Mouse (Mus musculus) liver, embryonic 13.5 days (tissue): ENCODE data around the gene Rad54l. TPM values are rescaled to one million over a fixed set of nuclear protein-coding genes. Genes with fewer than 3 reads are reported as not detected.

ENCODE experiments used
- ATAC-seq: fragments of 200-750 bp; cut with Nextera tagmentation; 2 replicates; pipeline ENCODE4 v1.8.0; 2017; ENCODE audit warnings: low read depth, mild to moderate bottlenecking, moderate number of reproducible peaks, moderate library complexity
- DNase-seq: peaks from one replicate; pipeline ENCODE4 v3.0.0; 2022
- H3K27ac ChIP-seq: fragments of 300-500 bp; sonication (generic); 2 replicates; pipeline ENCODE4 v1.5.1; 2015; ENCODE audit warnings: moderate library complexity, mild to moderate bottlenecking, inconsistent platforms
- H3K27me3 ChIP-seq: fragments of 300-500 bp; sonication (generic); 2 replicates; pipeline ENCODE4 v1.6.1; 2015; ENCODE audit warnings: mild to moderate bottlenecking, inconsistent platforms
- H3K36me3 ChIP-seq: fragments of 300-500 bp; sonication (generic); 2 replicates; pipeline ENCODE4 v1.6.1; 2015; ENCODE audit warnings: mild to moderate bottlenecking, inconsistent platforms
- H3K4me1 ChIP-seq: fragments of 300-500 bp; sonication (generic); replicated peaks from 2 replicates; pipeline ENCODE4 v1.6.1; 2015; ENCODE audit warnings: inconsistent platforms
- H3K4me2 ChIP-seq: fragments of 300-500 bp; sonication (generic); 2 replicates; pipeline ENCODE4 v1.6.1; 2015; ENCODE audit warnings: inconsistent platforms, mild to moderate bottlenecking, moderate library complexity
- H3K4me3 ChIP-seq: fragments of 300-500 bp; sonication (generic); replicated peaks from 2 replicates; pipeline ENCODE4 v1.5.1; 2015; ENCODE audit warnings: mild to moderate bottlenecking, inconsistent platforms
- H3K9ac ChIP-seq: fragments of 300-500 bp; sonication (generic); 2 replicates; pipeline ENCODE4 v1.6.1; 2015; ENCODE audit warnings: mild to moderate bottlenecking, inconsistent platforms
- H3K9me3 ChIP-seq: fragments of 300-500 bp; sonication (generic); replicated peaks from 2 replicates; pipeline ENCODE4 v1.6.1; 2016; ENCODE audit warnings: inconsistent platforms
- WGBS: fragments of 180-500 bp; shearing (Covaris S2); methylation state at CpG from one replicate; pipeline ENCODE4 v1.1.7; 2015; ENCODE audit not compliant: insufficient replicate concordance; 5-methylcytosine and 5-hydroxymethylcytosine counted together
- polyA plus RNA-seq: library from polyadenylated mRNA; unstranded; fragments of >200 nt; fragmentation: Nextera tagmentation; extraction: Ambion mirVana; gene quantifications from 2 replicates; pipeline ENCODE4 v1.2.1, GENCODE M21; 2015

The Rad54l gene
- polyA plus RNA-seq, 1 experiment from 2014 or later: 33.8 TPM

DNA sequence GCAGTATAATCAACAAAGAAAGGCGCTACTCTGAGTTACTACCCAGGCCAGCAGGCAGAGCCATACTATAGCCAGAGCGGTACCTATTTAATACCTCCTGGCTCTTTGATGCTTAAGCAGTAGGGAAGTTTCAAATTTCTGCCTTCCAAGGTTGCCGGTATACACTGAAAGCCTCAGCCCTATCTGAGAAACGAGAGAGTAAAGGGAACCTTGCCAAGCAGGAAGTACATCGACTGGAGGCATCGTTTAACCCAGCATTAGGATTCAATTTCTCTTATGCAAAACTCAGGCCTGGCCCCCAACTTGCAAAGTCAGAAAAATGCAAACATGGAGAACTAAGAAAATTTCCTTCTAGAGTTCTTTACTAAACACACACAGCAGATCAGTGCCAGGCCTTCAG lies 53.4 kb downstream of the Rad54l start:
- H3K4me2 ChIP-seq: no peak overlapping the region
- H3K27ac ChIP-seq: no peak overlapping the region
- no peaks in the 10 kb centered on the region for H3K9me3 ChIP-seq
- no peak overlapping the region for H3K9ac ChIP-seq
- H3K27me3 ChIP-seq: no peaks in the 10 kb centered on the region
- peaks cover 22% of the 10 kb centered on the region for H3K4me1 ChIP-seq
- ATAC-seq: no peak
- H3K36me3 ChIP-seq: peaks cover 58% of the 10 kb centered on the region
- H3K4me3 ChIP-seq: no peak overlapping the region
- 79% methylated on average over 6 of the region's 6 CpGs for whole genome bisulfite sequencing
- no peak for DNase-seq

DNA sequence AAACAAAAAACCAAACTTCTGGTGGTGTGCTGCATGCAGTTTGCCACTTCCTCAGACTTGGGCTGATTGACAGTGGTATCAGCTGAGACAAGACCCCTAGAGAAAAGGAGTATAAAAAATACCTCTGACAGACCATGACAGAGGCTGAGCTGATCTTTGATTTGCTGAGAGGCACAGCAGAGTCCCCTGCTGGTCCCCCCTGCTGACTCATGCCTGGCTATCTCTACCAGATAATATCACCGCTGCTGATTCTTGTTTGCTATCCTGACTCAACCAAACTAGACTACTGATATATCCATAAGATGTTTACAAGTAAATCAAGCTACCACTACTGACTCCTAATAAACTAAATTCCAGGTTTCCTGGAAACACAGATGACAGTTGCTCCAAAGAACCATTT lies 59.6 kb downstream of the Rad54l start:
- H3K27ac ChIP-seq: no peak overlapping the region
- H3K4me2 ChIP-seq: no peak overlapping the region
- H3K9me3 ChIP-seq: no peaks in the 10 kb centered on the region
- peak; percentile 64 for ATAC-seq
- H3K27me3 ChIP-seq: no peaks in the 10 kb centered on the region
- WGBS: 10% methylated on average over 1 of the region's 1 CpGs
- no peak overlapping the region for H3K9ac ChIP-seq
- H3K36me3 ChIP-seq: peaks cover 34% of the 10 kb centered on the region
- DNase-seq: peak; percentile 15
- no peak overlapping the region for H3K4me3 ChIP-seq
- H3K4me1 ChIP-seq: peaks cover 11% of the 10 kb centered on the region

DNA sequence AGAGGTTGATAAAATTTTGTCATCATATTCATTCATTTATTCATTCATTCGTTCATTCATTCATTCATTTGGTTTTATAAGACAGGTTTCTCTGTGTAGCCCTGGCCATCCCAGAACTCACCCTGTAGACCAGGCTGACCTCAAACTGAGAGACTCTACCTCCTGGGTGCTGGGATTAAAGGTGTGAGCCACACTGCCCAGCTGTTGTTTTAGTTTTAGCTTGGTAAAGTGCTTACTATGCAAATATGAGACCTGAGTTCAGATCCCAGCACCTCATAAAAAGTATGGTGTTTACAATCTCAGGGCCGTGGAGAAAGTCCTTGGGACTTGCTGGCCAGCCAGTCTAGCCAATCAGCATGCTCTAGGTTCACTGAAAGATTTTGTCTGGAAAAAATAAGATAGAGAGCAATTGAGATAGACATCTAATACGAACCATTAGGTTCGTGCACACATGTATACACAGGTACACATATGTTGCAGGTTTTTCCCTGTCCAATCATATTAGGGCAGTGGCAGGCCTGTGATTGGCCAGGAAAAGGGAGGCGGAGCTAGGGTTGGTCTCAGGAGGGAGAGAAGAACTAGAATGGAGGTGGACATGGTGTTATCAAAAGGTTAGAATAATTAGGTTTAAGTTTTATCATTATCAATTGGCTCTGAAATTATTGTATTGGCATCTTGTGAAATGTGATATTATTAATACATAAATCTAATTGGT lies 64.3 kb downstream of the Rad54l start:
- H3K27me3 ChIP-seq: no peaks in the 10 kb centered on the region
- no peaks in the 10 kb centered on the region for H3K9me3 ChIP-seq
- 64% methylated on average over 5 of the region's 5 CpGs for WGBS
- no peaks in the 10 kb centered on the region for H3K36me3 ChIP-seq
- H3K9ac ChIP-seq: no peak overlapping the region
- ATAC-seq (no peak), DNase-seq (no peak)
- H3K4me1 ChIP-seq: peaks cover 13% of the 10 kb centered on the region
- H3K27ac ChIP-seq: no peak overlapping the region
- no peak overlapping the region for H3K4me2 ChIP-seq
- no peak overlapping the region for H3K4me3 ChIP-seq

DNA sequence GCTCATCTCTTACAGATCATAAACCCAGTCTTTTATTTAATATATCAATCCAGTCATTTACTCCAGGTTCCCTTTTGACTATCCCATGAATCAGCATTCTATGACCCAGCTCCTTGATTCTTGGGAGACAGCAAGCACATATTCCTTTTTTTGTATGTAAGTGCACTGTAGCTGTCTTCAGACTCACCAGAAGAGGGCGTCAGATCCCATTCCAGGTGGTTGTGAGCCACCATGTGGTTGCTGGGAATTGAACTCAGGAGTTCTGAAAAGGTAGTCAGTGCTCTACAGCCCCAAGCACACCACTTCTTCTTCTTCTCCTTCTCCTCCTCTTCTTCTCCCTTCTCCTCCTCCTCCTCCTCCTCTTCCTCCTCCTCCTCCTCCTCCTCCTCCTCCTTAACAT lies 65.9 kb downstream of the Rad54l start:
- ATAC-seq: no peak
- no peak for DNase-seq
- H3K27ac ChIP-seq: no peak overlapping the region
- no peak overlapping the region for H3K4me2 ChIP-seq
- 0% methylated on average over 1 of the region's 1 CpGs for WGBS
- H3K9me3 ChIP-seq: no peaks in the 10 kb centered on the region
- no peak overlapping the region for H3K4me3 ChIP-seq
- H3K9ac ChIP-seq: no peak overlapping the region
- H3K27me3 ChIP-seq: no peaks in the 10 kb centered on the region
- peaks cover 14% of the 10 kb centered on the region for H3K4me1 ChIP-seq
- H3K36me3 ChIP-seq: no peaks in the 10 kb centered on the region

DNA sequence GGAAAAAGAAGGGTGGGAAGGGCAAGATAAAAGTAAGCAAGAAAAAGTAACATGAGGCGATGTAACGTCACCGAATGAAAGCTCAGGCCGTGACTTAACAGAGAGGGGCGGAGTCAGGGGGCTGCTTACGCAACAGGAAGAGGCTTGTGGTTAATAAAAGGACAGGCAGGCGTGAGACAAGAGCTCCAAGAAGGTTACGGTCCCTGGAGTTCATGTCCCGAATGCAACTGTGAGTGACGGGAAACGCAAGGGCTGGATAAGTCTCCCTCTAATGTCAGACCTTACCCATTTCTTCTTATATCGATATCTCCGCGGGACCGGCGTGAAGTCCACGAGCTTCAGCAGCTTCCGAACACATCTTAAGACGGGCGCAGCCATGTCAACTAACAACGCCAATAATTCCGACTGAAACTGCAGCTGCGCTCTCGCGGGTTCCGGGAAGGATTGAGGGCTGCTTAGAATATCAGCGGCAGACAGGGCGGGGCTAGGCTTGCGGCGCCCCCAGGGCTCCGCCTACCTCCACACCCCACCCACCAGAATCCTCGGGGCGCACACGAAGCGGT lies 70.0 kb downstream of the Rad54l start, which contains the start of gene Nsun4:
Gene Nsun4, minus strand, starts transcription at position 478 of the 563 bp plus-strand sequence.
- no peaks in the 10 kb centered on the region for H3K27me3 ChIP-seq
- peak; percentile 88 for DNase-seq
- H3K9ac ChIP-seq: peak within 1 kb of the TSS; percentile 74
- 0 out of 2 replicates have a peak, but pooled peaks cover under 1% of the 10 kb centered on the region for H3K36me3 ChIP-seq
- under 1% methylated on average over 35 of the region's 35 CpGs for WGBS
- H3K4me1 ChIP-seq: peaks cover 30% of the 10 kb centered on the region
- peak; percentile 97 for ATAC-seq
- H3K4me2 ChIP-seq: peak within 1 kb of the TSS; percentile 93
- H3K4me3 ChIP-seq: peak within 1 kb of the TSS; percentile 73
- peak within 1 kb of the TSS; percentile 96 for H3K27ac ChIP-seq
- H3K9me3 ChIP-seq: no peaks in the 10 kb centered on the region

DNA sequence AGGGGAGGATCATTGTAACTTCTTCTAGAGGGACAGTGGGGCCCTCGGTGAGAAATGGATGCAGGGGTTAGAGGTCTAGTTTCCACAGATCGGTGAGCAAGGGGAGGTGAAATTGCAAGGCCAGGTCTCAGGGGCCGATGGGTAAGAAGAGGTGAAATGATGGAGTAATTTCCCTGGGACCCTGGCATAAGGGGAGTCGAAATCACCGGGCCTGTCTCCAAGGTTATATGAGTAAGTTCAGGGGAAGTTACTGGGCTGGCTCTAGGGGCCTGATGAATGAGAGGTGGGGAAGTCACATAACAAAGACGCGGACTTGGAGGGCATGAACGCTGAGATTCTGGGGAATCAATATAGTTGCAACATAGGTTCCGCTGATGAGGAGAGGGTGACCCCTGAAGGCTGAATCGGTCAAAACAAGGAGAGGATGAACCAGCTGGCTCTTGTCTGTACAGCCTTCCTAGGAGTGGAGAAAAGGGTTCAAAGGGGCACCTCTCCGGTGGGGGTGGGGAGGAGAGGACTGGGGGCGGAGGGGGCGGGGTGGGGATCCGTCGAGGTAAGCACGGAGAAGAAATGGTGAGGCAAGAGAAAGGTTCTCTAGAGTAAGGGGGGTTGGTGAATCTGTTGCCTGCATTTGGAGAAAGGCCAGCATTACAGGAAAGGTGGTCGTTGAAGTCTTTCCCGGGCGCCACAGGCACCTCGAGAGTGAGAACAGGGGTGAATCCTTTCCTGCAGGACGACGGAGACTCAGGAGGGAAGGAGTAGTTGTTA lies 70.8 kb downstream of the Rad54l start:
- peaks cover 34% of the 10 kb centered on the region for H3K4me1 ChIP-seq
- ATAC-seq: peak; percentile 19; the same call in 1 of the 2 replicates
- H3K4me2 ChIP-seq: peak overlapping the region; percentile 93
- WGBS: 10% methylated on average over 22 of the region's 22 CpGs
- peak overlapping the region; percentile 96 for H3K27ac ChIP-seq
- H3K9ac ChIP-seq: peak overlapping the region; percentile 74
- H3K4me3 ChIP-seq: peak overlapping the region; percentile 73
- no peaks in the 10 kb centered on the region for H3K27me3 ChIP-seq
- H3K9me3 ChIP-seq: no peaks in the 10 kb centered on the region
- 0 out of 2 replicates have a peak, but pooled peaks cover 5% of the 10 kb centered on the region for H3K36me3 ChIP-seq
- peak; percentile 22 for DNase-seq

DNA sequence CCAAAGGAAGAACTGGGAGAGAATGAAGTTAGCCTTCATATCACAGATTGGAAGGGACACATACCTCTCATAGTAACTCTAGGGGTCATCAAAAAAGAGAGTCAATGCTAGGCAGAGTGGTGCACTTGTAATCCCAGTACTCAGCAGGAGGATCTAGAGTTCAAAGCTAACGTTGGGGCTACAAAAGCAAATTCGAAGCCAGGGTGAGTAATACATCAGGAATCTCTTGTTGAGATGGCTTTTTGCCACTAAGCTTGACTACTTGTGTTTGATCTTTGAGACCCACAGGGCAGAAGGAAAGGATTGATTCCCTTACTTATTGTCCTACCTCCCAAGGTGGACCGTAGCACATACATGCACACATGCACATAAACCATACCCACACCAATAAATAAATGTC lies 74.3 kb downstream of the Rad54l start:
- H3K9ac ChIP-seq: no peak overlapping the region
- no peak for DNase-seq
- peaks cover 30% of the 10 kb centered on the region for H3K4me1 ChIP-seq
- WGBS: 78% methylated on average over 3 of the region's 3 CpGs
- peaks cover 8% of the 10 kb centered on the region; the same call in 1 of the 2 replicates for H3K36me3 ChIP-seq
- no peak for ATAC-seq
- H3K4me3 ChIP-seq: no peak overlapping the region
- H3K27me3 ChIP-seq: no peaks in the 10 kb centered on the region
- H3K9me3 ChIP-seq: no peaks in the 10 kb centered on the region
- no peak overlapping the region for H3K27ac ChIP-seq
- H3K4me2 ChIP-seq: no peak overlapping the region

DNA sequence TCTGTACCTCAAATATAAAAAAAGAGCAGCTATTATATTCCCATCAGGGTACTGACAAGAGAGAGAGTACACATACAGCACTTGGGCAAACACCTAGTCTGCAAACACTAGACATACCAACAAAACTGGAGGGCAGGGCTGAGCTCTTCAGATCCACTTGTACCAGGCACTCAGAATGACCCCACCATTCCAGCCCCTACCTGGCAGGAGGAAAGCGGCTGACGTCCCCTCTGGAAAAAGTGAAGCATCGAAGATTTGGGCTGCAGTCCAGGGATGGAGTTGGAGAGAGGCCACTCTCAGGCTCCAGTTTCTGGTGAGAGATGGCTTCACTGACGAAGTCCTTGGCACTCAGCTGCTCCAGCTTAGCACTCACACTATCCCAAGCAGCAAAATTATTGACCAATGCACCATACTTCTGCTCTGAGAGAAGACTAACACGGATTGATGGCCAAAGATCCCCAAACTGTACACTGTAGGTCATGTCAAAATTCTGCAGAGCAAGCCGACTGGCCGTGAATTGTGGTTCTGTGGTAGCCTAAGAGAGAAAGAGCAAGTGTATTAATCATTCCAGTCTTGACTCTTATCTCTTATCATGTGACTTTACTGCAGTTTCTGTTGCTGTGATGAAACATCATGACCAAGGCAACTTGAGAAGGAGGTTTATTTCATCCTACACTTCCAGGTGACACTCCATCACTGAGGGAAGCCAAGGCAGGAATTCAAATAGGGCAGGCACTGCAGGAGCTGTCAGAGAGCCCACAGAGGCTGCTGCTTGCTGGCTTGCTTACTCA lies 75.2 kb downstream of the Rad54l start:
- Histone ChIP-seq H3K9ac (no peak overlapping the region), H3K9me3 (no peaks in the 10 kb centered on the region), H3K27me3 (no peaks in the 10 kb centered on the region), H3K4me2 (no peak overlapping the region), H3K4me1 (peaks cover 25% of the 10 kb centered on the region), H3K36me3 (peaks cover 8% of the 10 kb centered on the region; the same call in 1 of the 2 replicates), H3K4me3 (no peak overlapping the region), H3K27ac (no peak overlapping the region)
- WGBS: 71% methylated on average over 7 of the region's 7 CpGs
- ATAC-seq (no peak), DNase-seq (no peak)

DNA sequence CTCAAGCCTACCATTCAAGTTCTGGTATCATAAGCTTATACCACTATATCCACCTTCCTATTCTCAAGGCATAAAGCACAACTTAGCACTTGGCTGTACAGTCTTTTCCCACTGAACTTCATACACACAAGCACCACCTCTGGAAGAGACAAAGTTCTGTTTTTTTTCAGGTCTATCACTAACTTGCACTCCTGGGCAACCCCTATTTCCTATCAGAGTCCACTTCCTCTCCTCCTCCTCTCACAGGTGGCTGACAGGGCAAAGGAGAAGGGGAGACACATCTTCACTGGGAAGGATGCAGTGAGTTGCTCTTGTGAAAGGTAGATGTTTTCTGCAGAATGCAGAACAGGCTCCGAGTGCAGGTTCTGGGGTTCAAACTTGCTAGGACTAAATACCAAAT lies 75.8 kb downstream of the Rad54l start:
- peaks cover 14% of the 10 kb centered on the region for H3K36me3 ChIP-seq
- no peak overlapping the region for H3K4me3 ChIP-seq
- H3K27ac ChIP-seq: no peak overlapping the region
- H3K4me2 ChIP-seq: no peak overlapping the region
- DNase-seq: no peak
- H3K9me3 ChIP-seq: no peaks in the 10 kb centered on the region
- H3K4me1 ChIP-seq: peaks cover 21% of the 10 kb centered on the region
- H3K27me3 ChIP-seq: no peaks in the 10 kb centered on the region
- 79% methylated on average over 1 of the region's 1 CpGs for WGBS
- H3K9ac ChIP-seq: no peak overlapping the region
- no peak for ATAC-seq

DNA sequence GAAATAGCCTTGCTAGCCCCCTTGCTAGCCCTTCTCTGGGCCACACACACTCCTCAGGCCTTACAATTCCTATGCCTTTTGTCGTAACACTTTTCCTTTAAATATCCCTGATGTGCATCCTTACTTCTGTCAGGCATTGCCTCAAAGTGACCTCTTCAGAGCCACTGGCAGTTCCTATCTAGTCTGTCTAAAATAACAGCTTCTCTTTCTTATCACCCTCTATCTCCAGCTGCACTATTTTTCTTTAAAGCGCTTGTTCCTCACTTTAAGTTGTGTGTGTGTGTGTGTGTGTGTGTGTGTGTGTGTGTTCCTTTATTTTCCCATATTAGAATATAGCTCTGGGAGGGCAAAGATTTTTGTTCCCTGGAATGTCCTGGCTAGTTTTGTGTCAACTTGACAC lies 76.9 kb downstream of the Rad54l start:
- Histone ChIP-seq H3K36me3 (peaks cover 19% of the 10 kb centered on the region), H3K27ac (no peak overlapping the region), H3K9me3 (no peaks in the 10 kb centered on the region), H3K4me2 (no peak overlapping the region), H3K4me1 (peaks cover 10% of the 10 kb centered on the region; the same call in 1 of the 2 replicates), H3K27me3 (no peaks in the 10 kb centered on the region), H3K4me3 (no peak overlapping the region), H3K9ac (no peak overlapping the region)
- no peak for DNase-seq
- 81% methylated on average over 2 of the region's 2 CpGs for WGBS
- ATAC-seq: no peak
